In the genomic region with DNA sequence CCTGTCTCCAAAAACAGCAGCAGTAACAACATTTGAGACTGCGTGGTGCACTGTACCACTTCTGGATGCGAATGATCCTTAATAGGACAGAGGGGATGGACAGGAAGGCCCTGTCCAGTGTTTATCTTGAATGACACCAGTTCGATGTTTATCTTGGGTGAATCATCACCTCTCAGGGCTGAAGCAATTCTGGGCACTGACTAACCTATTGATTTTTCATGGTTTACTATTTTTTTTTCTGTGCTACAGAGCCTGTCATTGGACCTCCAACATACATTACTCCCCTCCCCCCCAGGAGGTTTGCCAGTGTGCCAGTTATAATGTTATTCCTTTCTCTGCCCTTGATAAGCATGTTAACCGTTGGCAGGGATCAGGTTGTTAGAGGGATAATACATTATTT, we compare ENCODE assay signal across 16 mouse cellular contexts. TPM values are rescaled to one million over a fixed set of nuclear protein-coding genes. Genes with fewer than 3 reads are reported as not detected.
DNase-seq lines count a peak whose midpoint lies in the region; ATAC-seq and TF ChIP-seq lines count a peak whose summit lies in the region.
"Had no signal": no experiment of that assay in that cellular context is flagged by ENCODE, and none has a peak within 500 bp of the region (broad histone marks: within the 10 kb centered on the region; RNA-seq: fewer than 3 reads in every experiment).

No protein-coding gene starts in this region.

- no peak overlapping the region for H3K4me2 ChIP-seq in hindbrain, embryonic 13.5 days
- H3K4me2 ChIP-seq in midbrain, embryonic 15.5 days = no peak overlapping the region
- H3K4me2 ChIP-seq in kidney, embryonic 14.5 days (replicated peaks; ENCODE audit: low read depth, low read length) = no peak overlapping the region
- H3K4me2 ChIP-seq in stomach, postnatal 0 days (replicated peaks; ENCODE audit: low read depth) = no peak overlapping the region
- H3K4me2 ChIP-seq: heart, embryonic 15.5 days; limb, embryonic 12.5 days had no signal

- H3K4me1 ChIP-seq in hindbrain, embryonic 13.5 days (replicated peaks) = 0 out of 2 replicates have a peak, but pooled peaks cover 8% of the 10 kb centered on the region
- H3K4me1 ChIP-seq in hindbrain, embryonic 10.5 days (replicated peaks) = no peaks in the 10 kb centered on the region
- H3K4me1 ChIP-seq in midbrain, embryonic 15.5 days = peaks cover 4% of the 10 kb centered on the region; the same call in 1 of the 2 replicates
- H3K4me1 ChIP-seq in kidney, embryonic 14.5 days (ENCODE audit: control insufficient read depth, insufficient read depth, low read length) = no peaks in the 10 kb centered on the region
- H3K4me1 ChIP-seq in stomach, postnatal 0 days (replicated peaks; ENCODE audit: control insufficient read depth, insufficient read depth) = no peaks in the 10 kb centered on the region
- H3K4me1 ChIP-seq: heart, embryonic 15.5 days; limb, embryonic 12.5 days had no signal

- H3K4me3 ChIP-seq in hindbrain, embryonic 13.5 days = no peak overlapping the region
- no peak overlapping the region for H3K4me3 ChIP-seq in hindbrain, embryonic 10.5 days
- no peak overlapping the region for H3K4me3 ChIP-seq in midbrain, embryonic 15.5 days
- no peak overlapping the region for H3K4me3 ChIP-seq in kidney, embryonic 14.5 days (ENCODE audit: low read length)
- no peak overlapping the region for H3K4me3 ChIP-seq in stomach, postnatal 0 days (ENCODE audit: low read depth, low read length)
- H3K4me3 ChIP-seq: heart, adult 2 months; heart, embryonic 15.5 days; limb, embryonic 12.5 days; myocyte had no signal

- H3K9ac ChIP-seq in hindbrain, embryonic 13.5 days = 0 out of 2 replicates have a peak overlapping the region, but pooled peaks have one; percentile 24
- no peak overlapping the region for H3K9ac ChIP-seq in midbrain, embryonic 15.5 days
- no peak overlapping the region for H3K9ac ChIP-seq in kidney, embryonic 14.5 days (ENCODE audit: low read depth, low read length)
- no peak overlapping the region for H3K9ac ChIP-seq in stomach, postnatal 0 days (ENCODE audit: low read length)
- H3K9ac ChIP-seq: heart, embryonic 15.5 days; limb, embryonic 12.5 days had no signal

- no peaks in the 10 kb centered on the region for H3K27me3 ChIP-seq in hindbrain, embryonic 13.5 days
- H3K27me3 ChIP-seq in hindbrain, embryonic 10.5 days (ENCODE audit: insufficient read depth, poor library complexity, severe bottlenecking) = no peaks in the 10 kb centered on the region
- no peaks in the 10 kb centered on the region for H3K27me3 ChIP-seq in midbrain, embryonic 15.5 days (replicated peaks)
- no peaks in the 10 kb centered on the region for H3K27me3 ChIP-seq in kidney, embryonic 14.5 days (ENCODE audit: control insufficient read depth, insufficient read depth, low read length)
- no peaks in the 10 kb centered on the region for H3K27me3 ChIP-seq in stomach, postnatal 0 days (ENCODE audit: control insufficient read depth, insufficient read depth, low read length)
- H3K27me3 ChIP-seq: heart, embryonic 15.5 days; limb, embryonic 12.5 days had no signal

- WGBS in hindbrain, embryonic 13.5 days = 54% methylated on average over 4 of the region's 4 CpGs
- 82% methylated on average over 4 of the region's 4 CpGs for WGBS in hindbrain, embryonic 10.5 days
- 61% methylated on average over 4 of the region's 4 CpGs for WGBS in midbrain, embryonic 15.5 days
- WGBS in kidney, embryonic 14.5 days = 82% methylated on average over 4 of the region's 4 CpGs
- 53% methylated on average over 4 of the region's 4 CpGs for WGBS in stomach, postnatal 0 days

- H3K36me3 ChIP-seq in hindbrain, embryonic 13.5 days = no peaks in the 10 kb centered on the region
- H3K36me3 ChIP-seq in hindbrain, embryonic 10.5 days = no peaks in the 10 kb centered on the region
- H3K36me3 ChIP-seq in midbrain, embryonic 15.5 days (replicated peaks) = no peaks in the 10 kb centered on the region
- H3K36me3 ChIP-seq in kidney, embryonic 14.5 days (ENCODE audit: control insufficient read depth, insufficient read depth, low read length) = no peaks in the 10 kb centered on the region
- H3K36me3 ChIP-seq in stomach, postnatal 0 days (ENCODE audit: control insufficient read depth, insufficient read depth, low read length) = no peaks in the 10 kb centered on the region
- H3K36me3 ChIP-seq: heart, embryonic 15.5 days; limb, embryonic 12.5 days had no signal

- no peaks in the 10 kb centered on the region for H3K9me3 ChIP-seq in hindbrain, embryonic 13.5 days
- no peaks in the 10 kb centered on the region for H3K9me3 ChIP-seq in hindbrain, embryonic 10.5 days
- H3K9me3 ChIP-seq in midbrain, embryonic 15.5 days = no peaks in the 10 kb centered on the region
- H3K9me3 ChIP-seq in kidney, embryonic 14.5 days (ENCODE audit: control insufficient read depth, low read length) = no peaks in the 10 kb centered on the region
- H3K9me3 ChIP-seq in stomach, postnatal 0 days (ENCODE audit: control insufficient read depth, low read length) = no peaks in the 10 kb centered on the region
- H3K9me3 ChIP-seq: heart, embryonic 15.5 days had no signal

- peak overlapping the region; percentile 40; the same call in 1 of the 2 replicates for H3K27ac ChIP-seq in hindbrain, embryonic 13.5 days
- no peak overlapping the region for H3K27ac ChIP-seq in hindbrain, embryonic 10.5 days
- peak overlapping the region; percentile 60 for H3K27ac ChIP-seq in midbrain, embryonic 15.5 days
- no peak overlapping the region for H3K27ac ChIP-seq in kidney, embryonic 14.5 days (ENCODE audit: low read depth, low read length)
- no peak overlapping the region for H3K27ac ChIP-seq in stomach, postnatal 0 days (replicated peaks)
- H3K27ac ChIP-seq: heart, adult 2 months; heart, embryonic 15.5 days; limb, embryonic 12.5 days had no signal

- no peak for DNase-seq in hindbrain, embryonic 10.5 days (ENCODE audit: low spot score)
- peak; percentile 74 for DNase-seq in 3T3-L1 (ENCODE audit: low read depth, low spot score)
- peak; percentile 68 for DNase-seq in NIH3T3 (ENCODE audit: low read depth)
- no peak for DNase-seq in stomach, postnatal 0 days (ENCODE audit: low spot score)
- DNase-seq: cerebellum, adult 9-11 months; heart, adult 2 months; kidney, adult 18-20 months; kidney, postnatal 14 days; right cerebral cortex, postnatal 4 days; thymus, adult 18-20 months had no signal

- ATAC-seq in hindbrain, embryonic 13.5 days (ENCODE audit: low FRiP score) = no peak
- ATAC-seq in midbrain, embryonic 15.5 days (replicated peaks) = no peak; the same call in 1 of the 2 replicates
- no peak for ATAC-seq in kidney, embryonic 14.5 days (ENCODE audit: low FRiP score, low TSS enrichment)
- no peak for ATAC-seq in stomach, postnatal 0 days (ENCODE audit: low FRiP score, low TSS enrichment)

- no peak for TF ChIP-seq CTCF in stomach, postnatal 0 days (IDR thresholded peaks at IDR 0.05; ENCODE audit: low read depth)

- TF ChIP-seq EP300 in stomach, postnatal 0 days (optimal IDR thresholded peaks at IDR 0.05) = no peak

RNA-seq across cellular contexts. Expression of gene Bicdl1, which starts 43.9 kb away (rescaled TPM):
- polyA plus RNA-seq in hindbrain, embryonic 13.5 days (2015; fragmentation: Nextera tagmentation; extraction: Ambion mirVana) = 28.3 and 33.1 TPM in 2 replicates
- polyA plus RNA-seq in hindbrain, embryonic 10.5 days (2016; fragmentation: Nextera tagmentation; extraction: Ambion mirVana) = 12.2 and 14.1 TPM in 2 replicates
- 47.2 and 47.5 TPM in 2 replicates for polyA plus RNA-seq in midbrain, embryonic 15.5 days (2015; fragmentation: Nextera tagmentation; extraction: Ambion mirVana)
- 10.5 and 10.8 TPM in 2 replicates for polyA plus RNA-seq in kidney, embryonic 14.5 days (2014; fragmentation: Nextera tagmentation; extraction: Ambion mirVana)
- polyA plus RNA-seq in stomach, postnatal 0 days (2015; fragmentation: Nextera tagmentation; extraction: Ambion mirVana) = 16.0 and 16.8 TPM in 2 replicates

Comparison
In these comparisons a context has a peak if more than half of its experiments do, and no peak if none do; other contexts are left out.
1. H3K27ac ChIP-seq: peak in hindbrain, embryonic 13.5 days (single experiment) and midbrain, embryonic 15.5 days (single experiment); none in hindbrain, embryonic 10.5 days (single experiment), kidney, embryonic 14.5 days (single experiment) and stomach, postnatal 0 days (single experiment).
2. DNase-seq: peak in 3T3-L1 (single experiment) and NIH3T3 (single experiment); none in hindbrain, embryonic 10.5 days (single experiment) and stomach, postnatal 0 days (single experiment).